Mouse (Mus musculus): ENCODE measurements around the gene Ckap2l. TPM values are rescaled to one million over a fixed set of nuclear protein-coding genes. Genes with fewer than 3 reads are reported as not detected.

The Ckap2l gene
- total RNA-seq, 4 experiments from 2014 or later, result 0.19 to 0.78 (median 0.33) TPM

- no peak for DNase-seq (ENCODE audit: low spot score)
These were observed 33.9 kb downstream of the Ckap2l start for GRCm38 (mm10) chr2:129263073-129263472.

- DNase-seq (ENCODE audit: low spot score), result no peak
These were observed 35.7 kb downstream of the Ckap2l start for GRCm38 (mm10) chr2:129261151-129261794.

DNA sequence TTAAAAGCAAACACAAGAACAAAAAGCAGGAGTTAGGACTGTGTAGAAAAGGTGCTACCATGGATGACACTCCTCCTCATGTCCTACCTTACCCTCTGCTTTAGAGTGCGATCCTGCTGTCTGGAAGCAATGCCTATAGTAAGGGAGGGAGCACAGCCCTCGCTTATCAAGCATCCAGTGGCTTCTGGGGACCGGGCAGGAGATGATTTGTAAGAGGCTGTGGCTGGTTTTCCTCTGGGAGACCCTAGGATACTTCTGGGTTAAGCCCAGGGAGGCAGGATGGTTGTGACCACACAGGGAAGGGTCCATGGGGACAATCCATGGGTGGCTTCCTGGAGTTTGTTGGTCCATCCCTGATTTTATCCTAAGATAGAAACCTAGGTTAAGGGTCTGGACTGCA lies 36.4 kb downstream of the Ckap2l start:
- no peak for DNase-seq (ENCODE audit: low spot score)

DNA sequence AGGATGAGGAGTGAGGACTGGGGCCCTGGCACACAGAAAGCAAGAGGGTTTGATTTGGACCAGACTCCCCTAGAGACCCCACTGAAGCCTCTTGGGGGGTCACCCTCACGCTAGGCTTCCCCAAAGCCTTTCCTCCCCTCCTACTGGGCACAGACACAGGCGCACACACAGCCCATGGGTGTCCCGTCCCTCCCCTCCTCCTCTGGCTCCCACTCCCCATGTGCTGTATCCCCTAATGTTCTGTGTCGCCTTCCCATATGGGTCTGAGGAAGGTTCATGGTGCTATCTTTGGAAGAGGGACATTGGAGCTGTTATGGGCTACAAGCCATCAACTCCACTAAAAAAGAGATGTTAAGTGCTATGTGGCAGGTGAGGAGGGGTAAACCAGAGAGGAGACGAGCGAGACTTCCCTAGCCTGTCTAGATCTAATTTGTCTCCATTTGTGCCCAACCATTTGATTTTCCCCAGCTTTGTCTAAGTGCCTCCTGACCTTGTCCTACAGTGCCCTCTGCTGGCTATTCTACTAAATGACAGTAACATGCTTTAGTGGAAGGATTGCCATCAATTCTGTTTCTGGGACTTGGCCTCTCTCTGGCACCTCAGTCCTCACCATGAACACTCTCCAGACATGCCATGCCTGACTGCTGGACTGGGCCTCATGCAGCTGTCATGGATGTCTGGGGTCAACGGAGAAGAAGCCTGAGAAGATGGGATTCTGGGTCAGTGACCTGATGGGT lies 38.4 kb downstream of the Ckap2l start:
- DNase-seq (ENCODE audit: low spot score), result peak; percentile 82

DNA sequence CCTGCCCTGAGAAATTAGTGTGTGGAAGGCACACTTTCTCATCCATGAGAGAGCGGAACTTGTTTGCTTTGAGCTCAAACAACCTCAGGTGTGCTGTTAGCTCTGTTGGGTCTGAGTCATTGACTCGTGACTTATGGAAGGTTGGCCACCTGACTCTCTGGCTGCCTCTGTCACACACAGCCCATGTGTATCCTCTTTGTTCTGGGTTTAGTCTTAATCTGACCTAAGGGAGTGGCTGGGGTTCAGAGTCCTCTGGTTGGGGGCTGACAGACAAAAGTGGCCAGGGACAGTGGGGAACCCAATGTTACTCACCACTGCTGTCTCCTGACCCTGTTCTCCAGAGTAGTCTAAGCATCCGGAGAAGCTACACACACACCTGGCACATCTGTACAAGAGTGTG lies 39.0 kb downstream of the Ckap2l start:
- no peak for DNase-seq (ENCODE audit: low spot score)

DNA sequence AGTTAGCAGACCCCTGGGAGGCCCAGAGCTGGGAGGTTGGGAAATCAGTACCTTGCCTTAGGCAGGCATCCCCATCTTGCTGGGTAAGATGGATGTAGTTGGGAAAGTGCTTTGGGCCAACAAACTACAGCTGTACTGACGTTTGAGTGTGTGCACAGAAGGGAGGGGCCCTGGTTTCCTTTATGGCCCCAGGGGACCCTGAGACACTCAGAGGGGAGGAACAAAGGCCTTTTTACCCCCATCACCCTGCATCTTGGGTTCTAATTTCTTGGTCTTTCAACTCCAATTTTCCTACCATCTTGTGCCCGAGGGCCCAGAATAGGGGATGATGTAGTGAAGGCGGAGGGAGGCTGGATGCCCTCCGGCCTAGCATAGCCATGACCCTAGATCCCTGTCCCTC lies 41.0 kb downstream of the Ckap2l start:
- no peak for DNase-seq (ENCODE audit: low spot score)

DNA sequence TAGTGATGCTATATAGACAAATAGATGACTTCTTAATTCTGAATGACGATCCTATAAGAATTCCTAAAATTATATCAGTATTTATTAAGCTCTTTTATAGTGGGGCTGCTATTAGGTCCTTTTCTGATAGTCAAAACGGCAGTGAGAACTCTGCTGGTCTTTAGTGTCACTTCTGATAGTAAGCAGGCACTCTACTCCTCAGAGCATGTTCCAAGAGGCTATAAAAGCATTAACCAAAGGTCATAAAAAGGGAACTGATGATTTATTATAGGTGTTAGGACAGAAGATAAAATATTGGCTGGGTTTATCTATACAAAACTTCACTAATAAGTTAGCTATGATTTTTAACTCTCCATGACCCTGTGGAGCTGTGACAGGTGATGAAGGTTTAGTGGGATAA lies 42.9 kb downstream of the Ckap2l start:
- DNase-seq (ENCODE audit: low spot score), result no peak

- no peak for DNase-seq (ENCODE audit: low spot score)
These were observed 43.4 kb downstream of the Ckap2l start for GRCm38 (mm10) chr2:129253631-129253970.

- DNase-seq (ENCODE audit: low spot score), result no peak
These were observed 44.0 kb downstream of the Ckap2l start for GRCm38 (mm10) chr2:129252836-129253630.

DNA sequence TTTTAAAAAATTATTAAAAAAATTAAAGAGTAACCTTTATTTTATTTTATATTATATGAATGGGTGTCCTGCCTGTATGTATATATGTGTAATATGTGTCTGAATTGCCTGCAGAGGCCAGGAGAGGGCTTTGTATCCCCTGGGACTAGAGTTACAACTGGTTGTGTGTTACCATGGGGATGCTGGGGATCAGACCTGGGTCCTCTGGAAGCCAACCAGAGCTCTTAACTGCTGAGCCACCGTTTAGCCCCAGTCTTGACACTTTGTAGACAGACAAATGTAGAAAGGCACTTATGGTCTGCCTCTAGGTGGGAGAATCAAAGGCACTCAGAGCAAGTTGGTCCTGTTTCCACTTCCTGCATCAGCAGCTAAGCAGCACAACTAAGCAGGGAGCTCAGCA lies 47.7 kb downstream of the Ckap2l start:
- DNase-seq (ENCODE audit: low spot score), result no peak

DNA sequence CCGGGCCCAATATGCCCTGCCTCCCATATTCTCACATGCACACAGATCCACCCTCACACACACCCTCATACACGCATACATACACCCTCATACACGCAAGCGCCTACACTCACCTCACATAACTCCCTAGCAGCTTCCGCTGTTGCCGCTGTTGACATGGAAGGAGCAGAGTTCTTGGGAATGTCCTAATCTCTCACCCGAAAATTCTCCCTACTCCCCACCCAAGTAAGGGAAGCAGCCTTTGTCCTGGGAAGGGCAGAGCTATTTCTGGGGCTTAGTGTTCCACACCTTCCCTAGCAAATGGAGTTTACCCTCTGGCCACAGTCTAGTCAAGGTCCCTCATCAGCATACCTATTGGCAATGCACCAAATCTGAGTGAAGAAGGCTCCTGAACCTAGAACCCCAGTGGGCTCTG lies 49.3 kb downstream of the Ckap2l start:
- no peak for DNase-seq (ENCODE audit: low spot score)

DNA sequence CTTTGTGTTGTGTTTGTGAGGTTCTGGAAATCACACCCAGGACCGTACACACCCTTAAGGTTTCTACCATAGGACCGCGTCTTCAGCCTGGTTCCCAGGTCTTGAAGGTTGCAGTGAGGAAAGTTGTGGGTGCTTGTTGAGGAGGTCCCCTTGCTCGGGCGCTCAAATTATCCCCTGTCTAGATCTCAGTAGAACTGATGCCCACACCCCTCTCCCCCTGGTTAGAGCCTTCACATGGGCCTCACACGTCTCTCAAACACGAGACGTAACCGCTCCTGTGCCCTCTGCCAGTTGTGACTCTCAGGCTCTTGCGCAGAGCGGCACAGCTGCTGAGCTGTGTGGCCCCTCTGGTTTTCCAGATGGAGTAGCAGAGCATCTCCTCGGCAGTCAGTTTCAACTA lies 50.1 kb downstream of the Ckap2l start:
- DNase-seq (ENCODE audit: low spot score), result no peak

DNA sequence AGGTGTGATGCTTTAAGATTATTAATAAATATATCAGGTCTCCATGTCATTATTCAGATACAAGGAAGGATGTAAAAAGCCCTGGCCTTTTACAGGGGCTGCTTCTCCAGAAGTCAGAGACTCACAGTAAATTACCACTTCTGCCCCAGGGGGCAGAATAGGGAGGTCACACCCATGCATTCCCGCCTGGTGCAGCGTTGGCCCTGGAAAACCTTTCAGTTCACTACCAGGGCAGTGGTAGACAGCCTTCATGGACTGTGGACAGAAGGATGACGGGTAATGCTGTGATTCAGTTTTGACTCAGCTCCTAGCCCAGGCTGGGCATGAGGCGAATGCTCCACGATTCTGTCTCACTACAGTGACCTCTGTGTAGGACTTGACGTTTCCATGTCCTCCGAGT lies 50.6 kb downstream of the Ckap2l start:
- no peak for DNase-seq (ENCODE audit: low spot score)

- no peak for DNase-seq (ENCODE audit: low spot score)
These were observed 51.4 kb downstream of the Ckap2l start for GRCm38 (mm10) chr2:129245618-129246017.

GRCm38 (mm10) chr2:129244446-129245120 lies 52.4 kb downstream of the Ckap2l start:
- no peak for DNase-seq (ENCODE audit: low spot score)

- no peak for DNase-seq (ENCODE audit: low spot score)
These were observed 53.2 kb downstream of the Ckap2l start for GRCm38 (mm10) chr2:129243786-129244185.

DNA sequence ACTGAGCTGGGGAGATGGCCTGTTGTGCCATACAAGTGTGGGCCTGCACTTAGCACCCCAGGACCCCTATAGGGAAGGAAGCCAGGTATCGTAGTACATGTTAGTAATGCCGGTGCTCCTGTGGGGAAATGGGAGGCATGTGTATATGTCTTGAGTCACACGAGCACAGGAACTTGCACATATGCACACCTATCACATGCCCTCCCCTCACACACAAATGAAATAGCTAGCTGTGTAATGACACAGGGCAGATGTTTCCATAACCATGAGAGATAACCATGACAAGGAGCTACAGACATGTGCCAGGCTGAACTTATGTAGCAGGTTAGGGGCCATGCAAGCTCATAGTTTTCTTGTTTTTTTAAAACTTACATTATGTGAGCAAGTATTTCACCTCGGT lies 54.0 kb downstream of the Ckap2l start:
- DNase-seq (ENCODE audit: low spot score), result no peak

DNA sequence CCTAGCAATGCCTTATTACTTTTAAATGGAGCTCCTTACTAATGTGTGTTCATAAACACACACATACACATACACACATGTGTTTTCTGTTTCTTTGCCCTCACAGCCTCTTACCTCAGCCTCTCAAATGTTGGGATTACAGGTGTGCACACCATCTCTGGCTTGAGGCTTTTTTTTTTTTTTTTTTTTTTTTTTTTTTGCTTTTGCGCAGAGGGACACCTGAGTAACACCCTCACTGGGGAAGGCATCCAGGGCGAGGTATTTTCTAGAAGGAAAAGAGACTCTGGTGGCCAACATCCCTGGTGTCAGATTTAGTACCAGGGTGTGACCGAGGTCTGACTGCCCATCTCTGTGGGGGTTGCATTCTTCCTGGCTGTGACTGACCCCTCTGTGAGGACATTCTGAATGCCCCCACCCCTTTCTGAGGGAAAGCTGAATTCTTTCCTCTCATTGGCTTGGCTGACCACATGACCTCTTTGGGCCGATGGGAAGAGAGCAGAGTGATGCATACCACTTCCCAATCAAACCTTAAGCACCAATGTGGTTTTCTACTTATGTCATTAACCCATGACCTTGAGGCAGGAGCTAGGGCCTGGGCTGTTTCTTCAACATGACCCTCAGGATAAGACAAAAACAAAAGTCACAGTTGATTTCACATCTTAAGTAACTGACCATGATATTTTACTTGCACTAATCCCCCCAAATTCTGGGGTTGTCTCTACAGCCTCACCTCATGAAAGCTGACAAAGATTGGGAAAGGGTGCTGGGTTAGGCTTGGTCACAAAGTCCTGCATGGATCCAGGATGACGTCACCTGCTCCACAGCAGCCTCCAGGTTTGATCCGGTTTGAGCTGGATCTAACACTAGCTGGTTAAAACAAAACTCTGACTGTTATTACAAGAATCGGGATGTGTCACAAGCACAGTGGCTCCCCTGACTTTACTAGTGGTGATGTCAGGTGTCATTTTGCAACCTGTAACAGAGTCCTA lies 54.9 kb downstream of the Ckap2l start:
- no peak for DNase-seq (ENCODE audit: low spot score)

DNA sequence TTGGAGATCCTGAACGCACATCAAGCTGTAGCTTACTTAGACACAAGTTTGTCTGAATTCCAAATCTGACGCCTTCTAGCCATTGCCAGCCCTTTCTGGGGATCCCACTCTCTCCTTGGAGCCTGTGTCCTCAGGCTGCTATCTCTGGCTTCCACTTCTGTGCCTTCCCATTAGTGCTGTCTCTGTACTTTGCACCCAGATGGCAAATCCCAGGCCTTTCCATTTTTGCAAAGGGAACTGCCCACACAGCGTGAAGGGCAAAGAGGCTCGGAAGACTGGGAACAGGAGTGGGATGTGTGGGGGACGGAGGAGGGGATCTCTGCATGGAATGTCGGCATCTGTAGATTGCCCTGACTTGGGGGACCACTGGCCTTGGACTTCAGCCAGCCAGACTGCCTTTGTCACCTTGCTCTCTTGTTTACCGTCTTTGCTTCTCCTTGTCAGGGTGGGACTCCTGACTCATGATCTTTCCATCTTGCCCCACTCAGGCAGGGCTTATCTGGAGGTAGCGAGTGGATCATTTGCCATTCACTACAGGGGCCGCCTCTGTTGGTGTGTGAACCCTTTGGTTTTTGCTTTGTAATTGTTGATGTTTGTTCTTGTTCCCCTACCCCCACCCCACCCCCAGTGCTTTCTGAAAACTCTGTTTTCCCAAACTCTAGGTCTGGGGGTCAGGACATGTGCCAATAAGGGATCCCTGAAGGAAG lies 56.1 kb downstream of the Ckap2l start:
- DNase-seq (ENCODE audit: low spot score), result no peak

DNA sequence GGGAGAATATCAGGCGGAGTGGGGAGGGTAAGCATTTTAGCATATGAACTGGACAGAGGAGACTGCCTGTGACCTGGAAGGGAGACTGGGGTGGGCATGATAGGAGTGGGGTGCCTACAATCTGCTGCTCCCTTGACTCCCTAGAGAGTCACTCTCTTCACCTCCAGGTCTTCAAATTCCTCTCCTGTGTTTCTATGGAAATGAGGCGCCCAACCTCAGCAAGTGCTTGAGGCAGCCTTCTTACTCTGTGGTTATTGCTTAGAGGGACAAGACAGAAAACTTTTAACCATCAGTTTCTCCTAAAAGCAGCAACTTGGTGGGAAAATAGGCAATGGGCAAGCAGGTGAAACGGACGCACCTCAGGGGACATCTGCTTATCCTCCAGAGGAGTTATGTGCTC lies 60.5 kb downstream of the Ckap2l start:
- no peak for DNase-seq (ENCODE audit: low spot score)
